Comparison of ENCODE assay signal across 7 mouse cellular contexts in the genomic region with DNA sequence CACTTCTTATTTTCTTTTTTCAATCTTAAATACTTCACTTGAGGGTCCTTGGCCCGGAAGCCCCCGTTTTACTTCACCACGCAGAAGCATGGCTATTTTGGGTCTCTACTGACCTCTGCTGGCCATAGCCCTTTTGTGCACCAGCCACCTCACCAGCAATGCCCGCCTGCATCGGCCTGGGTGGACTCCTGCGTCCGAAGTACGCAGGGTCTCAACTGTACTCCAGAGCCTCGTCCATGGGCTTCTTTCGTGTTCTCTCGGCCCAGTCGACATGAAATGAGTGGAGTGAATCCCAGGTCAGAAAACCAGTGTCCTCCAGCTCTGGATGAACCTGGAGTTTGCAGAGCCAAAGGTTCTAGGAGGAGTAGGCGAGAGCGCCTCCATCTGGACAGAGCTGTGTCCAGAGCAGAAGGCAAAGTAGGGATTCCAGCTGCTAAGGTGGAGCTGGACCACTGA. TPM values are rescaled to one million over a fixed set of nuclear protein-coding genes. Genes with fewer than 3 reads are reported as not detected.
DNase-seq lines count a peak whose midpoint lies in the region; ATAC-seq lines count a peak whose summit lies in the region.

No protein-coding gene starts in this region.

- H3K36me3 ChIP-seq in intestine, embryonic 16.5 days (ENCODE audit: control insufficient read depth, insufficient read depth, low read length): no peaks in the 10 kb centered on the region
- H3K36me3 ChIP-seq in midbrain, embryonic 10.5 days: no peaks in the 10 kb centered on the region

- no peaks in the 10 kb centered on the region; the same call in 1 of the 2 replicates for H3K27me3 ChIP-seq in intestine, embryonic 16.5 days (replicated peaks; ENCODE audit: control insufficient read depth, insufficient read depth, low read length)
- H3K27me3 ChIP-seq in midbrain, embryonic 10.5 days (ENCODE audit: low read depth, poor library complexity, severe bottlenecking): no peaks in the 10 kb centered on the region

- DNase-seq in adrenal gland, adult 8-10 months: peak; percentile 62
- DNase-seq in embryo, embryonic 9.5 days (ENCODE audit: extremely low spot score): peak; percentile 89
- peak; percentile 74 to 76 for DNase-seq in left cerebral cortex, postnatal 36 days (ENCODE audit: low spot score in 2 of 2)
- DNase-seq in midbrain, embryonic 10.5 days (ENCODE audit: low spot score): peak; percentile 88
- DNase-seq in right cerebral cortex, postnatal 36 days (ENCODE audit: low spot score in 2 of 2): peak; percentile 49 to 54

- H3K27ac ChIP-seq in intestine, embryonic 16.5 days (ENCODE audit: low read length): no peak overlapping the region
- peak overlapping the region; percentile 79 for H3K27ac ChIP-seq in midbrain, embryonic 10.5 days (replicated peaks)

- peak; percentile 89 for ATAC-seq in granulocyte monocyte progenitor cell, adult 5-6 weeks (replicated peaks; ENCODE audit: poor library complexity, severe bottlenecking)
- ATAC-seq in intestine, embryonic 16.5 days: peak; percentile 67

- 2% methylated on average over 14 of the region's 14 CpGs for WGBS in intestine, embryonic 16.5 days
- 2% methylated on average over 14 of the region's 14 CpGs for WGBS in midbrain, embryonic 10.5 days

- no peaks in the 10 kb centered on the region for H3K9me3 ChIP-seq in intestine, embryonic 16.5 days (ENCODE audit: control insufficient read depth, low read length)
- H3K9me3 ChIP-seq in midbrain, embryonic 10.5 days (replicated peaks): no peaks in the 10 kb centered on the region

- H3K4me2 ChIP-seq in intestine, embryonic 16.5 days (ENCODE audit: low read depth, low read length): peak overlapping the region; percentile 67

- H3K9ac ChIP-seq in intestine, embryonic 16.5 days (ENCODE audit: low read depth, low read length): peak overlapping the region; percentile 44

- no peaks in the 10 kb centered on the region for H3K4me1 ChIP-seq in intestine, embryonic 16.5 days (ENCODE audit: control insufficient read depth, insufficient read depth, low read length)
- H3K4me1 ChIP-seq in midbrain, embryonic 10.5 days: peaks cover 7% of the 10 kb centered on the region

- intact Hi-C loops in left cerebral cortex, postnatal 36 days (cut with DNase I): loop anchor here (1.0 to 2.0 kb wide), 2 partner anchors 63 to 150 kb away; no protein-coding TSS in a partner anchor

- peak overlapping the region; percentile 44 for H3K4me3 ChIP-seq in intestine, embryonic 16.5 days (ENCODE audit: low read length)
- peak overlapping the region; percentile 56 for H3K4me3 ChIP-seq in midbrain, embryonic 10.5 days

RNA-seq across cellular contexts. Expression of a gene that starts 14.9 kb away (rescaled TPM):
- total RNA-seq in adrenal gland, adult 8-10 months (2022): 100 to 1,000 TPM; 259 to 564 (median 438) TPM
- not detected in 2 replicates for total RNA-seq in granulocyte monocyte progenitor cell, adult 5-6 weeks (2014; fragmentation: Nextera tagmentation)
- not detected in 2 replicates for total RNA-seq in granulocyte monocyte progenitor cell, adult 5-6 weeks (2017)
- 0.15 and 0.91 TPM in 2 replicates for polyA plus RNA-seq in intestine, embryonic 16.5 days (2015; fragmentation: Nextera tagmentation; extraction: Ambion mirVana)
- 100 to 1,000 TPM; 121 to 139 TPM for total RNA-seq in left cerebral cortex, postnatal 36 days (2021)
- polyA plus RNA-seq in midbrain, embryonic 10.5 days (2016; fragmentation: Nextera tagmentation; extraction: Ambion mirVana): 7.4 and 12.9 TPM in 2 replicates

RNA-seq across cellular contexts. Expression of a gene that starts 22.1 kb away (rescaled TPM):
- total RNA-seq in adrenal gland, adult 8-10 months (2022): 10 to 100 TPM; 25.6 to 30.9 (median 28.1) TPM
- total RNA-seq in granulocyte monocyte progenitor cell, adult 5-6 weeks (2014; fragmentation: Nextera tagmentation): 0.45 and 0.82 TPM in 2 replicates
- 0.05 and 3.0 TPM in 2 replicates for total RNA-seq in granulocyte monocyte progenitor cell, adult 5-6 weeks (2017)
- 3.9 and 4.5 TPM in 2 replicates for polyA plus RNA-seq in intestine, embryonic 16.5 days (2015; fragmentation: Nextera tagmentation; extraction: Ambion mirVana)
- 10 to 100 TPM; 38.8 to 42.9 TPM for total RNA-seq in left cerebral cortex, postnatal 36 days (2021)
- 3.1 and 3.2 TPM in 2 replicates for polyA plus RNA-seq in midbrain, embryonic 10.5 days (2016; fragmentation: Nextera tagmentation; extraction: Ambion mirVana)

RNA-seq across cellular contexts. Expression of a gene that starts 57.8 kb away (rescaled TPM):
- total RNA-seq in adrenal gland, adult 8-10 months (2022): 10 to 100 TPM; 65.7 to 74.8 (median 70.1) TPM
- 76.8 and 87.4 TPM in 2 replicates for total RNA-seq in granulocyte monocyte progenitor cell, adult 5-6 weeks (2014; fragmentation: Nextera tagmentation)
- total RNA-seq in granulocyte monocyte progenitor cell, adult 5-6 weeks (2017): 96.0 and 107 TPM in 2 replicates
- polyA plus RNA-seq in intestine, embryonic 16.5 days (2015; fragmentation: Nextera tagmentation; extraction: Ambion mirVana): 142 and 148 TPM in 2 replicates
- total RNA-seq in left cerebral cortex, postnatal 36 days (2021): 10 to 100 TPM; 51.8 to 52.7 TPM
- polyA plus RNA-seq in midbrain, embryonic 10.5 days (2016; fragmentation: Nextera tagmentation; extraction: Ambion mirVana): 168 and 188 TPM in 2 replicates

Comparison
In these comparisons a context has a peak if more than half of its experiments do, and no peak if none do; other contexts are left out.
1. RNA of a gene that starts 14.9 kb away (total RNA-seq): 259 to 564 TPM in adrenal gland, adult 8-10 months and 121 to 139 TPM in left cerebral cortex, postnatal 36 days; not detected in granulocyte monocyte progenitor cell, adult 5-6 weeks; every median in the first group is over 100 times any median in the second.
2. RNA of a gene that starts 22.1 kb away (total RNA-seq): 38.8 to 42.9 TPM in left cerebral cortex, postnatal 36 days and 25.6 to 30.9 TPM in adrenal gland, adult 8-10 months; 0.05 to 3.0 TPM in granulocyte monocyte progenitor cell, adult 5-6 weeks; every median in the first group is over 4 times any median in the second.
3. Peak in every context shown above with its lines, with median percentiles within 50 percentile points of each other: DNase-seq.